In the genomic region with DNA sequence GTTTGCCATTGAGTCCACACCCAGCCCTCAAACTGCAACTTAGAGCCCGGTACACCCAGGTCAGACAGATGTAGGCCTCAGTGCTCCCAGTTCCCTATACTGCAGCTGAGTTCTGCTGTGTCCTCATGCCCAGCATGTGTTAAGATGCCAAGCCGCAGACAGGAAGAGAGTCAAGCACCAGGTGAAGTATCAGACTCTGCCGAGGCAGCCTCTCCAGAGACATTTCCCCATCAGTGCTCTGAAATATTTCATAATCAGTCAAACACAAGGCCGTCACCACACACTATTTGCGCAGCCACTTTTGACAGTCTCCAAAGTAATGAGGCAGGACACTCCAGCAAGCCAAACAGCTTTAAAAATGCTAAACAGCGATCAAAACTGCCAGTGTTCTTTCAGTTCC, we compare ENCODE assay signal across 16 mouse cellular contexts. TPM values are rescaled to one million over a fixed set of nuclear protein-coding genes. Genes with fewer than 3 reads are reported as not detected.
"Had no signal": no experiment of that assay in that cellular context is flagged by ENCODE, and none has a peak within 500 bp of the region (broad histone marks: within the 10 kb centered on the region; RNA-seq: fewer than 3 reads in every experiment).

No protein-coding gene starts in this region.

- DNase-seq: kidney, adult 18-20 months; kidney, postnatal 10 days; left cerebral cortex, postnatal 4 days; liver, embryonic 13.5 days; lung, embryonic 14.5 days; retina, postnatal 1 day; right cerebral cortex, postnatal 4 days; spleen, adult 18-20 months; thymus, adult 2 months; thymus, postnatal 25 days had no signal

- H3K9me3 ChIP-seq: limb, embryonic 13.5 days; liver, embryonic 13.5 days; midbrain, embryonic 15.5 days; neural tube, embryonic 12.5 days had no signal

- H3K4me3 ChIP-seq: limb, embryonic 13.5 days; liver, embryonic 13.5 days; midbrain, embryonic 15.5 days; neural tube, embryonic 12.5 days had no signal

- H3K27ac ChIP-seq: limb, embryonic 13.5 days; liver, embryonic 13.5 days; midbrain, embryonic 15.5 days; neural tube, embryonic 12.5 days had no signal

- H3K4me2 ChIP-seq: limb, embryonic 13.5 days; liver, embryonic 13.5 days; lung, embryonic 14.5 days; midbrain, embryonic 11.5 days; midbrain, embryonic 15.5 days; neural tube, embryonic 12.5 days had no signal

- ATAC-seq: inflammation-experienced regulatory T-cells, adult 6 months; midbrain, embryonic 15.5 days had no signal

- H3K4me1 ChIP-seq: limb, embryonic 13.5 days; midbrain, embryonic 15.5 days; neural tube, embryonic 12.5 days had no signal

- H3K27me3 ChIP-seq: limb, embryonic 13.5 days; liver, embryonic 13.5 days; midbrain, embryonic 15.5 days; neural tube, embryonic 12.5 days had no signal

- H3K9ac ChIP-seq: limb, embryonic 13.5 days; liver, embryonic 13.5 days; lung, embryonic 14.5 days; midbrain, embryonic 15.5 days; neural tube, embryonic 12.5 days had no signal

RNA-seq across cellular contexts. Expression of a gene that starts 58.9 kb away (rescaled TPM):
- total RNA-seq: left cerebral cortex, postnatal 4 days; monocyte, adult 5-6 weeks had no signal
- polyA plus RNA-seq: inflammation-experienced regulatory T-cells, adult 6 months had no signal
